Mouse (Mus musculus) cerebellum, adult 2 months (tissue): Measurements from ENCODE around the gene Tbccd1.

Source experiments
- CTCF ChIP-seq: fragments of 200-500 bp; IDR thresholded peaks from 2 replicates; pipeline ENCODE4 v1.5.1; 2011; ENCODE audit warnings: low read depth, mild to moderate bottlenecking, control low read depth, low read length, moderate library complexity, borderline replicate concordance; ENCODE audit not compliant: insufficient read depth
- POLR2A ChIP-seq: fragments of 200-500 bp; IDR thresholded peaks from 2 replicates; pipeline ENCODE4 v1.6.1; 2011; ENCODE audit warnings: low read length, control low read depth, borderline replicate concordance; ENCODE audit not compliant: insufficient read depth

DNA sequence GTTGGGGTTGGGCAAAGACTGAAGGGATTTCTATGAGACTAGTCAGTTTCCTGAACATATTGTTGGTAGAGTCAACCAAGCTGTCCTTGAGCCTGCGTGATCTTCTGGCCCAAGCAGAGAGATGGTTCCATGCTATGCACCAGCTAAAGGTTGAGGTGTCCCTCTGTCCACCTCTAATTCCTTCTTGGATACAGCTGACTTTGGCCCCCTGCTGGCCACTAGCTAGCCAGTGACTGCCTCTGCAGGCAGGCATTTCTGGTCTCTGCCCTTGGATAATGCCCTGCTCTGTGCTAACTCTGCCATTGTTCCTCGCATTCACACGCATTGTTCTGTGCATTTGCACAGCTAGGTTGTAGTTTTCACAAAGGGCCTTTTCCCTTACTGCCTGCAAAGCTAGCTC is 62.0 kb downstream of the Tbccd1 start:
- 0 out of 2 replicates have a peak, but pooled peaks have one; percentile 23 for TF ChIP-seq CTCF
- TF ChIP-seq POLR2A: no peak
